Mouse (Mus musculus): ENCODE results near the gene Hnf4a. TPM values are rescaled to one million over a fixed set of nuclear protein-coding genes. Genes with fewer than 3 reads are reported as not detected.

Hnf4a gene
- polyA plus RNA-seq, 1 experiment from 2014 or later, result 18.6 TPM

DNA sequence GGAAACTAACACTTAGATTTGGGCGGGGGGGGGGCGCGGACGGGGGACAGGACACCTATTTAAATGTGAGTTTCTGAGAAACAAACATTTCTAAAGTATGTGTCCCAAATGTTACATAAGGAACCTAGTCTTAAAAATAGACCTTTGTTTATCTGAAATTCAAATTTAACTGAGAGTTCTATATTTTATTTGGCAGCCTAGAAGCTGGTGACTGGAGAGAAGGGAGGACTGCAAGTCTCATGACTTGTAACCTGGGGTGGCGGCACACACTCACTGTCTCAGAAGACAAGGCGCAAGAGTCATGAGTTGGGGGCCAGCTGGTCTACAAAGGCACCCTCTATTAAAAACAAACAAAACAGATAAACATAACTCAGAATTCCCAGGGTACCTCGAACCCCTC is 94.5 kb downstream of the Hnf4a start:
- no peak overlapping the region for H3K4me3 ChIP-seq (replicated peaks)

DNA sequence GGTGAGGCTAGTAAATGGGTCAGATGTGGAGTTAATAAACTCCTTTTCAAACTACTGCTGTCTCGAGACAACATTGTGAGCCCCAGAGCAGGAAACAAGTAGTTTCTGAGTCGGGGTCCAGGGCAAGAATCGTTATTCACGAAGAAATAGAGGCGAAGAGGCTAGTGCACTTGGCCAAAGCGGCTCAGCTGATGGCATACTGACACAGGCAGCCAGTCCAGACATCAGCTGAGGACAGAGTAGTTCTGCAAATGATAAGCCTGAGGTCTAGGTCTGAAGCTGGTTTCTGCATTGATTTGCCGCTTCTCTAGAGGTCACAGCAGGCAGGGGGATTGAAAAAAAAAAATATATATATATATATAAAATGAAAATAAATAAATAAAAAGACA is 95.1 kb downstream of the Hnf4a start:
- WGBS, result 72% methylated on average over 7 of the region's 7 CpGs
- H3K27me3 ChIP-seq, result no peaks in the 10 kb centered on the region
- peak overlapping the region; percentile 94; the same call in 1 of the 2 replicates for H3K9ac ChIP-seq
- H3K27ac ChIP-seq, result no peak overlapping the region
- no peak for ATAC-seq (replicated peaks; ENCODE audit: low FRiP score)
- no peaks in the 10 kb centered on the region for H3K36me3 ChIP-seq
- H3K4me1 ChIP-seq, result peaks cover 20% of the 10 kb centered on the region
- peak overlapping the region; percentile 86 for H3K4me2 ChIP-seq
- H3K4me3 ChIP-seq (replicated peaks), result peak overlapping the region; percentile 80
- H3K9me3 ChIP-seq (replicated peaks), result no peaks in the 10 kb centered on the region

More for the DNA sequence above, 94.5 kb downstream of the Hnf4a start:
- WGBS, result 86% methylated on average over 7 of the region's 7 CpGs
- Histone ChIP-seq H3K4me1 (peaks cover 26% of the 10 kb centered on the region), H3K27me3 (no peaks in the 10 kb centered on the region), H3K9me3 (replicated peaks) (no peaks in the 10 kb centered on the region), H3K27ac (no peak overlapping the region), H3K4me2 (no peak overlapping the region), H3K36me3 (no peaks in the 10 kb centered on the region), H3K9ac (no peak overlapping the region)
- no peak for ATAC-seq (replicated peaks; ENCODE audit: low FRiP score)

DNA sequence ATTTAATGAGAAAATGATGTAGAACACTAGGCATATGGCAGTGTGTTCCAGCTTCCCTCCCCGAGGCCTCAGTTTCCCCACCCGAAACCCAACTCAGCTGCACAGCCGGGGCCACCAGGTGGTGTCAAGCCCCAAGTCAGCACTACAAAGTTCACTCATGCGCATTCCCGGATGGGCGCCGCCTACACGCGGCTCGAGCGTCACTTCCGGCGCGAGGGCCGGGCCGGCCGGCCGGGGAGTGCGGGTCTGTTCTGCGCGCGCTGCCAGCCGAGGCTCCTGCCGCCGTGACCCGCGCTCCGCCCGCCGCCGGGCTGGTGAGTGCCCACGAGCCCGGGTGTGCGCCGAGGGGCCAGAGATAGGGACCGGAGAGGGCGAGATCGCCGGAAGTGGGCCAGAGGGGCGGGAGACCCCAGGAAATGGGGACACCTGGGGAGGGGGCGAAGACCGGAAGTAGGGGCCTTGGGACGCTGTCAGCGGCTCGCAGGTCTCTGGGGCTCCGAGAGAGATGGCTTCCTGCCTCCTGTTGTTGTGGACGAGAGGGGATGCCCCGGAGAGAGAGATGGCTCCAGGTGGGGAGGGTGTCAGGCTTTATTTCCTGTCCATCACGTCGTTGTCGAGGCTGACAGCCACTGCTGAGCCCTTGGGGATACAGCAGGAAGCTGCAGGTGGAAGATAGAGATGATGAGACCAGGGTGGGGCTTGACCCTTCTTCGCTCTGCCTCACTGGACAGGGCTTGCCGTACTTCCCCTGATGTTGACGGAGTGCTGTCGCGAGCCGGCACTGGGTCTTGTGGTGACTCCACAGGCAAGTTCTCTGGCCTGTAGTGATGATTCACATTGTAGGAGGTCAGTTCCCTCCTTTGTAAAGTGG is 95.7 kb downstream of the Hnf4a start, which contains the start of gene Ttpal:
Gene Ttpal, plus strand, starts transcription at position 214 of the 871 bp plus-strand sequence.
- Histone ChIP-seq H3K4me1 (peaks cover 18% of the 10 kb centered on the region), H3K36me3 (peaks cover 4% of the 10 kb centered on the region), H3K9me3 (replicated peaks) (no peaks in the 10 kb centered on the region), H3K4me3 (replicated peaks) (peak within 1 kb of the TSS; percentile 80), H3K9ac (peak within 1 kb of the TSS; percentile 94), H3K27me3 (no peaks in the 10 kb centered on the region), H3K4me2 (peak within 1 kb of the TSS; percentile 86), H3K27ac (peak within 1 kb of the TSS; percentile 89)
- peak; percentile 91 for ATAC-seq (replicated peaks; ENCODE audit: low FRiP score)
- WGBS, result under 1% methylated on average over 56 of the region's 57 CpGs

DNA sequence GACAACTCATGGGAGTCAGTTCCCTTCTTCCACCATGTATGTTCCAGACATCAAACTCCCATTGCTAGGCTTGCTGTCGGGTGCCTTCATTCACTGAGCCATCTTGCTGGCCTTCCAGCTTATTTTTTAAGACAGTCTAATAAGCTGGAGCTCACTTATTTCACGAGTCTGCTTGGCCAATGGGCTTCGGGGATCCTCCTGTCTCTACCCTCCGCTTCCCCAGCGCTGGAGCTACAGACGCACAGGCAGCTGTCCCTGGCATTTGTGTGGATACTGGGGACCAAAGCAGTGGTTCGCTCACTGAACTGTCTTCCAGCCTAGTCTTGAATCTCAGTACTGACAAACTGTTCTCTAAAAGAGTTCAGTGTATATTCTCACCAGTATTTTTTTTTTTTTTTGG is 99.6 kb downstream of the Hnf4a start:
- peaks cover 29% of the 10 kb centered on the region for H3K36me3 ChIP-seq
- peaks cover 18% of the 10 kb centered on the region for H3K4me1 ChIP-seq
- H3K27me3 ChIP-seq, result no peaks in the 10 kb centered on the region
- WGBS, result 89% methylated on average over 7 of the region's 7 CpGs
- no peak overlapping the region for H3K9ac ChIP-seq
- no peaks in the 10 kb centered on the region for H3K9me3 ChIP-seq (replicated peaks)
- H3K27ac ChIP-seq, result no peak overlapping the region
- no peak for ATAC-seq (replicated peaks; ENCODE audit: low FRiP score)
- no peak overlapping the region for H3K4me2 ChIP-seq
- H3K4me3 ChIP-seq (replicated peaks), result no peak overlapping the region

DNA sequence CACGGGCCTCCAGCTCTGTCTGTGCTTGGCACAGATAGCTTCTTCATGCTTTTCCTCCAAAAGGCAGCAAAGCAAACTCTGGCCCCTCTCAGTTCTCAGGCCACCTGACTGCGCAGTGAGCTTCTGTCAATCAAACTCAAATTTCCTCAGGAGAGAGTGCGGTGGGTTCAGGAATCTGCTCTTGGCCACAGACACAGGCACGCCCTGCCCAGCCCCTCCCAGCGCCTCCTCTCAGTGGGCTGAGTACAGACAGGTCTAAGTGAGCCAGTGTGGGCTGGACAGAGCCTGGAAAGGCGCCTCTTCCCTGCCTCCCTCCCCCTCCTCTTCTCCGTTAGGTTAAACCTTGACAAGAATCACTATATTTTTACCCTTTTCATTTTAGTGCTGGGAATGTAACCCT is 101.4 kb downstream of the Hnf4a start:
- Histone ChIP-seq H3K36me3 (peaks cover 47% of the 10 kb centered on the region), H3K27me3 (no peaks in the 10 kb centered on the region), H3K4me2 (no peak overlapping the region), H3K27ac (no peak overlapping the region), H3K4me1 (peaks cover 5% of the 10 kb centered on the region), H3K4me3 (replicated peaks) (no peak overlapping the region), H3K9ac (no peak overlapping the region), H3K9me3 (replicated peaks) (no peaks in the 10 kb centered on the region)
- no peak for ATAC-seq (replicated peaks; ENCODE audit: low FRiP score)
- WGBS, result 86% methylated on average over 7 of the region's 7 CpGs

DNA sequence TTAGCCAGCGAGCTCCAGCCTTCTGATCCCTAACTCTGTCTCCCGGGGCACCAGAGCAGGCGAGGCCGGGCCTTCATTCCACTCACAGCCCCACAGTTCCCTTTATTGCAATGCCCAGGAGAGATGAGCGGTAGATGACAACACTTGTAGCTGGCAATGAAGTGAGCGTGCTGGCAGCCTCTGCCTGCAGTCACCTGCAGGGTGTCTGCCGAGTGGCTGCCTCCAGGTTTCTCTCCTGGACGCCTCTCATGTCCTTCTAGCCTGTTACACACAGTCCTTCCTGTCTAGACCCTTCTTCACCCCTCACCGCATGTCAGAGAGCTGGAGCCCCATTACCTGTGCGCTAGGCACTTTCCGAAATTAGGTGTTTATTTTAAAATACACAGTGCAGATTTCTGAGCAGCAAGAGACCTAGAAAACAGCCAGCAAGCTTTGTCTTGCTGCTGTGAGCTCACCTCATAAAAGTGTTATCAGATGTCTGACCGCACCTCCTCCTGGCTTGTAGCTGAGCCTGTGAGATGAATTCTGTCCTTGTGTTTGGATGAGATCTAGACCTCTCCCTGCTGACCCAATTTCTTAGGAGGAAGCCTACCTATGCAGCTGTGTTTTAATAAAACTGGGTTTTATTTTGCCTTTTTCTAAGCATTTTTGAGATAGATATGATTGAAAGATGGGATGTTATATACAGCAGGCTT is 102.8 kb downstream of the Hnf4a start:
- Histone ChIP-seq H3K27me3 (no peaks in the 10 kb centered on the region), H3K4me2 (no peak overlapping the region), H3K9ac (no peak overlapping the region), H3K4me1 (no peaks in the 10 kb centered on the region), H3K27ac (no peak overlapping the region), H3K4me3 (replicated peaks) (no peak overlapping the region), H3K9me3 (replicated peaks) (no peaks in the 10 kb centered on the region), H3K36me3 (peaks cover 61% of the 10 kb centered on the region)
- whole genome bisulfite sequencing, result 86% methylated on average over 12 of the region's 12 CpGs
- no peak for ATAC-seq (replicated peaks; ENCODE audit: low FRiP score)

DNA sequence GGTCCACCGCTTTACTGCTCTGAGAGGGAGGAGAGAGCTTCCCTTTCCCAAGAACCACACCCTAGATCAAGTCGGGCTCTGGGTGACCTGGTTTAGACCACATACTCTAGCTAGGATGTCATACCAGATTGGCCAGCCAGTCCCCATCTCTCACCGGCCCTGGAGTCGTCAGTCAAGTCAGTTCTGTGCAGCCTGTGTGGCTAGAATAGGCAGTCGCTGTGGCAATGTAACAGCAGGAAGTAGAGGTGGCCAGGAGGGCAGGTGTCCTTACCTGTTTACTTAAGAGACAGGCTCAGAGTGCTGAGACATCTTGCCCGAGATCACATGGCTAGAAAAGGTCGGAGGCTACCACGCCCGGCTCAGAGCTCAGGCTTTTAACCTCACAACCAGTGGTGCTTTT is 104.6 kb downstream of the Hnf4a start:
- Histone ChIP-seq H3K4me2 (no peak overlapping the region), H3K4me1 (no peaks in the 10 kb centered on the region), H3K36me3 (peaks cover 78% of the 10 kb centered on the region), H3K27me3 (no peaks in the 10 kb centered on the region), H3K27ac (no peak overlapping the region), H3K9ac (no peak overlapping the region), H3K4me3 (replicated peaks) (no peak overlapping the region), H3K9me3 (replicated peaks) (no peaks in the 10 kb centered on the region)
- 76% methylated on average over 9 of the region's 9 CpGs for WGBS
- ATAC-seq (replicated peaks; ENCODE audit: low FRiP score), result no peak

DNA sequence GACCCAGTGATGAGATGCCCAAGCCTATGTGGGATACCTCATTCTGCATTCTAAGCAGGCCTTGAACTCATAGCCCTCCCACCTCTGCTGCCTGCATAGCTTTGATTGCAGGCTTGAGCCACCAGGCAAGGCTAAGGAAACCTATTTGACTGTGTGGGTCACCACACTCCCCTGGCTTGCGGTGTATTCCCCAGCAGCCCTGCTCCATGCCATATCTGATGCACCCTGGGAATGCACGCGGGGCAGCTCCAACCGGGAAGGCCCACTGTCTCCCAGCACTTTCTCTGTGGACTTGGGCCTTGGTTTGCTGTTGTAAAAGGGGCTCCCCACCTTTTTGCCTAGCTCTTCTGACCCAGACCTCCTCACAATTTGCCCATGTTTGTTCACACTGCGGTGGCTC is 106.6 kb downstream of the Hnf4a start:
- Histone ChIP-seq H3K9me3 (replicated peaks) (no peaks in the 10 kb centered on the region), H3K4me3 (replicated peaks) (no peak overlapping the region), H3K27me3 (no peaks in the 10 kb centered on the region), H3K4me1 (no peaks in the 10 kb centered on the region), H3K36me3 (peaks cover 86% of the 10 kb centered on the region), H3K4me2 (no peak overlapping the region), H3K27ac (no peak overlapping the region), H3K9ac (no peak overlapping the region)
- 93% methylated on average over 5 of the region's 5 CpGs for WGBS
- no peak for ATAC-seq (replicated peaks; ENCODE audit: low FRiP score)

DNA sequence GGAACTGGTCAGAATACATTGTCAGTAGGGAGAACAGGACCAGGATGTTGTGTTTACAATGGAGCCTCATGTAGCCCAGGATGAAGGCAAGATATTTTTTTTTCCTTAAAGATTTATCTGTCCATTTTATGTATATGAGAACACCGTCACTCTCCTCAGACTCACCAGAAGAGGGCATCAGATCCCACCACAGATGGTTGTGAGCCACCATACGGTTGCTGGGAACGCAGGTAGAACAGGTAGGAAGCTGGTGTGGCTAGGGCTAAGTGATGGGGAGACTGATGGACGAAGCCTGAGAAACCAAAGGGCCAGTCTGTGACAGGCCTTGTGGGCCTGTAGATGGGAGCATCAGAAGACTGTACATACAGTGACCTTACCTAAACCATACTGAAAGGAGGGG is 107.4 kb downstream of the Hnf4a start:
- Histone ChIP-seq H3K4me2 (no peak overlapping the region), H3K27me3 (no peaks in the 10 kb centered on the region), H3K4me3 (replicated peaks) (no peak overlapping the region), H3K9me3 (replicated peaks) (no peaks in the 10 kb centered on the region), H3K36me3 (peaks cover 93% of the 10 kb centered on the region), H3K27ac (no peak overlapping the region), H3K9ac (no peak overlapping the region), H3K4me1 (no peaks in the 10 kb centered on the region)
- 96% methylated on average over 4 of the region's 4 CpGs for WGBS
- no peak for ATAC-seq (replicated peaks; ENCODE audit: low FRiP score)

DNA sequence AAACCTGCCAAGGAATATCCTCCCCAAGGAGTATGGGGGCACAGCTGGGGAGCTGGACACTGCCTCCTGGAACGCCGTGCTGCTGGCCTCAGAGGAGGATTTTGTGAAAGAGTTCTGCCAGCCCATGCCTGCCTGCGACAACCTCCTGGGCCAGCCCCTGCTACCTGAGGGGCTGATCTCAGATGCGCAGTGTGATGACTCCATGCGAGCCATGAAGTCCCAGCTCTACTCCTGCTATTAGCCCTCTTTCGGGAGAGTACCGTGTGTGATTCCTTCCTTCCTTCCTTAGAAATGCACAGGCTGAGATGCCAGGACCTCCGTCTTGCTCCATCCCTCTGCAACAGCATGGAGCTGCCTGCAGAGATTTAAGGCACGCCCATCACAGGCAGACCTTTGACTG is 108.8 kb downstream of the Hnf4a start:
- Histone ChIP-seq H3K36me3 (peaks cover 99% of the 10 kb centered on the region), H3K4me3 (replicated peaks) (no peak overlapping the region), H3K9me3 (replicated peaks) (no peaks in the 10 kb centered on the region), H3K4me2 (no peak overlapping the region), H3K4me1 (no peaks in the 10 kb centered on the region), H3K9ac (no peak overlapping the region), H3K27ac (no peak overlapping the region), H3K27me3 (no peaks in the 10 kb centered on the region)
- ATAC-seq (replicated peaks; ENCODE audit: low FRiP score), result no peak
- 91% methylated on average over 9 of the region's 9 CpGs for WGBS

DNA sequence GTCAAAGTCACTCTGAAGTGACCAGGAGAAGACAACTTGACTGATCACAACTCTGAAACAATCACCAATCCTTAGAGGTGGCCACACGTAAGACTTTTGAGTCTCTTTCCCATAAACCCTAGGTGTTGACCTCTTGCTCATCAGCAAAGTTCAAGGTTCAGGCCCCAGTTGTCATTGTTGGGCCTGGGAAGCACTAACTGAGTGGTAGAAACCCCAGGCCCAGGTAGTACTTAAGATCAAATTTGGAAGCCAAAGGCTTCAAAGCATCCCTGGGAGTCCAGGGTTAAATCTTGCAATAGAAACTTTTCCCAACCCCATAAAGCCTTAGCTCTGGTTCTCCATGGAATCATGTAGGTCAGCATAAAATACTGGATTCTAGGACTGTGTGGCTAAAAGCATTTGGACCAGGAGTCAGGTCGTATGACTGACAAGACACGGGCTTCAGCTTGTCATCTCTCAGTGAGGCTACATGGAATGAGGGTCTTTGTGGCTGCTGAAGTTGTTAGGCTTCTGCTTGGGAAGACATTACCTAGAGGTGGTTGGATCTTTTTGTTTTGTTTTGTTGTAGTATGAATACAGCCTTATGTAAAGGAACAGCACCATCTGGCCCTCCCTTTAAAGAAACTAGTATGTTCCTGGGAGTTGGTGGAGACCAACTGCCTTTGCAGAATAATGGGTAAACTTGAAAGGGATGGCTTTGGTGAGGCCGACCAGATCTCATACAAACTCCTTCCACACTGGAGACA is 109.5 kb downstream of the Hnf4a start:
- no peak for ATAC-seq (replicated peaks; ENCODE audit: low FRiP score)
- WGBS, result 92% methylated on average over 4 of the region's 4 CpGs
- Histone ChIP-seq H3K9ac (no peak overlapping the region), H3K36me3 (peaks cover 99% of the 10 kb centered on the region), H3K9me3 (replicated peaks) (no peaks in the 10 kb centered on the region), H3K4me3 (replicated peaks) (no peak overlapping the region), H3K4me2 (no peak overlapping the region), H3K4me1 (no peaks in the 10 kb centered on the region), H3K27ac (no peak overlapping the region), H3K27me3 (no peaks in the 10 kb centered on the region)

Data from kidney, embryonic 15.5 days (tissue).